Mouse (Mus musculus) ovary, postnatal 14 days (tissue): ENCODE measurements at regions not wholly inside any gene's neighbourhood (a gene's known extent, or its start where the extent isn't known, plus 50 kb on each side); places are given as distances from the start of the nearest gene placed in this dataset.
"Not testable (repeated sequence)": the region's sequence is repeated elsewhere in the genome, so short reads cannot be mapped to it uniquely, and the experiment has no call there.

Experiments used
- DNase-seq: peaks from one replicate; pipeline ENCODE4 v3.0.0; 2022; ENCODE audit warnings: low spot score

DNA sequence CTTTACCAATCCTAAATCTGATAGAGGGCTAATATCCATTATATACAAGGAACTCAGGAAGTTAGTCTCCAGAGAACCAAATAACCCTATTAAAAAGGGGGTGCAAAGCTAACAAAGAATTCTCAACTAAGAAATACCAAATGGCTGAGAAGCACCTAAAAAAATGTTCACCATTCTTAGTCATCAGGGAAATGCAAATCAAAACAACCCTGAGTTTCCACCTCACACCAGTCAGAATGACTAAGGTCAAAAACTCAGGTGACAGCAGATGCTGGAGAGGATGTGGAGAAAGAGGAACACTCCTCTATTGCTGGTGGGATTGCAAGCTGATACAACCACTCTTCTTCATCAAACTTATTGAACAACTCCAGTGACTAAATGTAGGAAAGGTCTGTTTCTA lies 154.9 kb upstream of the Intu start:
- not testable (repeated sequence) for DNase-seq

DNA sequence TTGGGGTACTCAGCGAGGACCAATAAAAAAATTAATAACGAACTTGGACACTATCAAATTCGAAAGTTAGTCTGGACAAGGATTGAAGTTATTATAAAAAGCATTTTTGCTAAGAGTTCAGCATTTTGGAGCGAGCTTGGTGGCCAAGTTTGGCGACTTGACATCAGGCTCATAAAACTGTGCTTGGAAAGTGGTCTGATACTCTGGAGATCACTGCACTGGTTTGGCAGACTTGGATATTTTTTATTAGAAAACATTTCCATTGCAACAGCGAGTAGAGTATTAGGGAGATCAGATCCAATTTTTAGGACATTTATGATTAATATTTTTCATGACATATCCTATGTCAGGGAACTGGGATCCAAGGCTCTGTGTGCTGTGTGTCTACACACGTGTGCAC lies 153.7 kb upstream of the Intu start:
- DNase-seq: no peak

DNA sequence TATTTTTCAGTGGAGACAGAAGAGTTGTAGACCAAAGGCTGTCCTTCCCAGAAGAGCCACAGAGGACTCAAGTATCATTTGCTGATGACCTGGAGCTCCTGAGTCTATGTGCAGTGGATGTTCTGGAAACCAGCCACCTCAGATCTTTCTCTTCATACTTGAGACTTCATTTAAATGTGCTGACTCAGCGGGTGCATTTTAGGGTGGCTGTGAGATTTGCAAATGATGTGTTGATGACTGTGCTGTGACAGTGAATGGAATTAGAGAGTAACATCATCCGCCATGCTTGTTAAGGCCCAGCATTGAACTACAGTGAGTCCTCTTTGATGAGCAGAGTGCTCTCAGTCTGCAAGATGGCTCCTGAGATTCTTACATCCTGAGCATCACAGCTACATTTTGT lies 152.0 kb upstream of the Intu start:
- no peak for DNase-seq

DNA sequence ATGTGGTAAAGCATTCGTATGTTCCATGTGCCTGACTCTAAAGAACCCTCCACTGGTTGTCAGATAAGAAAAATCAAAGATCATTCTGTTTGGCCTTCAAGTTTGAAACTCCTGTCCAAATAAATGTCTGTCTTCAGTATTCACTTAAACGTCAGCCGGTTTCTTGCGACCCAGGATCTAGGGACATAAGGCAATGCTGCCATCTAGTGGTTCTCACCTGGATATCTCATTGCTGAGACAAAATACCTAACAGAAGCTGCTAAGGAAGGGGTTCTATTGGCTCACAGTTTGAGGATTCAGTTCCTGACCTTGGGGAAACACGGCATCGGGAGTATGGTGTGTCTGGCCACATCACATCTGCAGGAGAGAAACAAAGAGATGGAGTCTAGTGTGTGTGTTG lies 139.5 kb upstream of the Intu start:
- peak; percentile 51 for DNase-seq

DNA sequence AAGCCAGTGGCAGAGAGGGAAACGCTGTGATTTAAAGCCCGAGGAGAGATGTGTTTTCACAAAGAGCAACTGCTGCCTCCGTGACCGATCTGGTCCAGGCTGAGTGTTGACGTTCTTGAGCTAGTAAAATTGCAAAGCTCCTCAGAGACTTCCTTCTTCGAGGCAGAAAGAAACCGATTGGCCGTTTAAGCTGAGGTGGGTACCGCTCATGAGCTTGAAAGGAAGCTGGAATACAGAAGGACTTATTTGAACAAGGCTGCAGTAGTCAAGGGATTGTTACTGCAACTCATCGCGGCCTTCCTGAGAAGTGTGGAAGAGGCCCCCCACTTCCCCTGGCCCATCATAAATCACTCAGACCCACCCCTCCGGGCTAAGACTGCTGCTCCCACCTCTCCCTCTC lies 132.9 kb upstream of the Intu start:
- no peak for DNase-seq

DNA sequence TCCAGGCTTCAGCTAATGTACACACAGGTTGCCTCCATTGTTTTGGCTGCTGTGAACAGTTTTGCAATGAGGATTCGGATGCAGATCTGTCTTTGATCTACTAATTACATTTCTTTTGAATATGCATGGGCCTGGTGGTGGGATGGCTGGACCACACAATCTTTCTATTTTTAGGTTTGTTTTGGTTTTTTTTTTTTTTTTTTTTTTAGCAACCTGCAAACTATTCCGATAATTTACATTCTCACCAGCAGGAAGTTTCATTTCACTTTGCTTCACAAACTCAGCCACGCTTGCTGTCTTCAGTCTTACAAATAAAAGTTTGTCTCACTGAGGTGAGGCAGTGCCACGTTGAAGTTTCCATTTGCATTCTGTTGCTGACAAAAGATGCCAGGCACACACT lies 127.7 kb upstream of the Intu start:
- DNase-seq: no peak

DNA sequence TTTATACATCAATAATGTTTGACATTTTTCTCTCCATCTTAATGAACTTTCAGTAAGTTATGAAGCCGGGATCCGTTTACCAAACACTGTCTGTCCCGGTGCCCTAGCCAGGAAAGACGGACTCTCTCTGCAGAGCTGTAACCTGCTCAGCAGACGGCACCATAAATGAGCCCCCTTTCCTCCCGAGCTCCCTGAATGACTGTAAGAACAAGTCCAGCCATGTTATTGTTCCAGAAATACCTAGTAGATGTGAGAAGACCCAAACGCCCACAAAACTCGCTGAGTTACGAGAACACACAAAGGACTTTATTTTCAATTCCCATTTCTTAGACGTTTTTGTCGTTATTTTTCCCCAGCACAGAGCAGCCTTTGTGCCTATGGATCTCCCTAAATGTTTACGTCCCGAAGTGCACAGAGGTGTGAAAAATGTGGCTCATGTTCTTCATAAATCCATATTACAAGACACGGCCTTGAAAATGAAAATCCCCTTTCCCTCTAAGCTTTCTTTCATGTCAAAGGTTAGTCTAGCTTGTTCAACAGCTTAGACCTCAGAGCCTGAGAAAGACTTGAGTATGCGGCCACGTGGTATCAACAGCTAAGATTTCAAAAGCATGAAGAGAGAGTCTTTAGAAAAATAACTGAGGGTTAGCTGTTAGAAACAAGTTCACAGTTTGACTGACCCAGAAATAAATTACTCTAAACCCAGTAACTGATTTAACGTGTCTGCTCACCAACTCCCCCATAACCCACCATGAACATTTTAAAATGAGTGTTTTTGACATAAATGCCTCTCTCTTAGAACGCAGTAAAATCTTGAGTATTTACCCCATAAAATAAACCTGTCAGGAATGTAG lies 125.8 kb upstream of the Intu start:
- no peak for DNase-seq

DNA sequence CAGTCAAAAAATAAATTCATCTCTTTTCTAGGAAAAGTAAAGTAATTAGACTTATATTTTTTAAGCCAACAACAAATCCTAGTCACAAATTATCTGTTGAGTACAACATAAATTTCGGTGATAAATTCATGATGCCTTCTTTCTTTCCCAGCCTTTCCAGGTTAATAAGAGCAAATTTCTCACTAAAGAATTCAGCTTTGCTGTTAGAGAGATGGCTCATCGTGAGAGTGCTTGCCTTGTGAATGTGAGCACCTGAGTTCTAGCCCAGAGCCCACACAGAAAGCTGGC lies 125.2 kb upstream of the Intu start:
- no peak for DNase-seq

DNA sequence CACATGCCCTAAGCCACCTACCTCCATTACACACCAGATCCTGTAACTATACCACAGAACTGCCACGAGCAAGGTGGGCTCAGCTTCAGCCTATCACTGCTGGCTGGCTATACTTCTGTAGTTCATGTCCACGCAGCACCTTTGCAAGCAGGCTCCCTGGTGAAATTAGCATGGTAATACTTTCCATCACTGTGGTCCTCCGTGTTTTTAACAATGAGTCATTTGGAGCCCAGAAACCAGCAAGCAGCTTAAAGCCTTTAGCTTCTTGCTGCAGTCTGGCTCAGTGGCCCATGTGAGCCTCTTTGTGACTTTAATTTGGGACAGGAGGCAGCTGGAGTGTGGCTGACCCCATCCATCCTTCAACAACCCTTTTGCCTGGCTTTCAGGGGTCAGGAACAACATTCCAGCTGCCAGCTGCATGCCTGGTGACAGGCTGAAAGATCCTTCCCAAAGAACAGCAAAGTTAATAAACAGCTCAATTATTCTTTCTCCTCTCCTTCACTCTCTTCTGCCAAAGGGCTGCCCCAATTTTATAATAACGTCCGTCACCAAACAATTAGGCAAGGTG lies 122.1 kb upstream of the Intu start:
- DNase-seq: no peak

DNA sequence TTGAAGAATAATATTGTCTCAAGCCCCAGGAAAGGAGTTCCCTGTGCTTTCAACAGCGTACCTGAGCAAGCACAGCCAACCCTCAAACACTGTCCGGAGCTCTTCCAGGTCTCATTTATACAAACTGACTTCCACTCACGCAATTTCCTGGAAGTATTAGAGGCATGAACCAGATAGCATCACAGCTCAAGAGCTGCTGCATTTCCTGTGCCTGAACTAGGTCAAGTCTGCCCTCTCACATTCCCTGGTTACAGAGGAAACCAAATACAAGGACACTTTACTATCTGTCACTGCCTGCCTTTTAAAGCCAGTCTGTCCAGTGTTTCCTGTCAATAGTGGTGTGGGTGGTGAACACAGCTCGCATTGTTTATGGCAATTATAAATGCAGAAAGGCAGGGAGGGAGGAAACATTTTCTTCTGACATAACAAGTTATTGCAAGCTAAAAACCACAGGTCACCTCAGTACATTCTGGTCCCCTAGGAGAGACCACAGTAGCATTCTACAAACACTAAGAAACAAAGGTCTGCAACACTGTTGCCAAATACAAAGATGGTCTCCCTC lies 120.3 kb upstream of the Intu start:
- no peak for DNase-seq

DNA sequence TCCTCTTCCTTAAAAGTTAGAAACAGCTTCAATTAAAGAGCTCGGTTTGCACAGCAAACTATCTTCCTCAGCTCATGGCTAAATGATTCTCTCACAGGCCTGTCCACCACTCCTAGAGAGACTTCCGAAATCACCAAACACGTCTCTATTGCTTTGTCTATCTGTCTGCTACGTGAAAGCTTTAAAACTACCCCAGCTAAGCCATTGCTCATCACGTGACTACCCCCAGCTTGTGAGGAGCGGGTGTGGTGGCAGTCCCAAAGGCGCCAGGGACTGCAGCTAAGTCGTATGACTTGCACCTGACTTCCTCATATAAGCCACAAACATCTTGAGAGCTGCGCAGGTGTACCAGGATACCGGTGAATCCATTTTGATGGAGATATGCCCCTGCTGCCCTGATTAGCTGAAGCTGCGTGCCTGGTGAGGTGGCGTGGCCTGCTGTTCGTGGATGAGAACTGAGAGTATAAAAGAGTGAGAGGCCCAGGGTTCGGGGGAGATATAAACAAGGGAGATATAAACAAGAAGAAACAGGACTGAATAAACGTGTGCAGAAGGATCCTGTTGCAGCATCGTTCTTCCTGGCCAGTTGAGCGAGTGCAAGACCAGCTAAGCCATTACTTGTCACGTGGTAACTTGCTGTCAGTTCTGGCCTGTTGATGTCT lies 105.8 kb upstream of the Intu start:
- DNase-seq: not testable (repeated sequence)

DNA sequence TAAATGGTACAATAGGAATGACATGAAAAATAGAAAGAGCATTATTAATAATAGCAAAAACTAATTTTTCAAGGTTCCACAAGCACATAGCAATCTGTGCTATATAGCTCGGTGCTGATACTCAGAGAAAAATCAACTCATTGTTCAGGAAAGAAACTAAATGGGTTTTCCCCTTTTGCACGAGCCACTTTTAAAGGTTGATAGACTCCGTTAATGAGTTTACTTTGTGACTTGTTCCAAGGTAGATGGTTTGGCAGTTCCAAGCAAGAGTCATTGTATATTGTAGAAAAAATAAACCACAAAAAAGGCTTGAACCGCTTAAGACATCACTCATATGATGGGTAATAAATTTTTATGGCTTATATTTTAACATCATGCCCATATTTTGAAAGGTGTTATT lies 105.0 kb upstream of the Intu start:
- no peak for DNase-seq

DNA sequence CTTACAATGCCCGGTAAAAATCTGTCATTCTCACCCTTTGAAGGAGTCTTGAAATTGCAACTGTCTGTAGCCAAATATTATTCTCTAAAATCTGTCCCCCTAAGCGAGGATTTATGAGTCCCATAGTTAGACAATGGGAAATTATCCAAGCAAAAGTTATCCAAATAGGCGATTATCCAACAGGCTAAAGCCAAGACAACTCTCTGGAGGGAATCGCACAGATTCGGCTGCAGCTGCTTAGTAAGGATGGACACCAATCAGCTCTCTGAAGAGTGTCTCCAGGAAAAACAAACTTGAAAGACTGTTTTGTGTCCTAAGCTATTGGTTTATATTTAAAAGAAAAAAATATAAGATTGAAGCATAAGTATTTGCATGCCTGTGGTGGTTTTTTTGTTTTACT lies 103.1 kb upstream of the Intu start:
- DNase-seq: no peak

DNA sequence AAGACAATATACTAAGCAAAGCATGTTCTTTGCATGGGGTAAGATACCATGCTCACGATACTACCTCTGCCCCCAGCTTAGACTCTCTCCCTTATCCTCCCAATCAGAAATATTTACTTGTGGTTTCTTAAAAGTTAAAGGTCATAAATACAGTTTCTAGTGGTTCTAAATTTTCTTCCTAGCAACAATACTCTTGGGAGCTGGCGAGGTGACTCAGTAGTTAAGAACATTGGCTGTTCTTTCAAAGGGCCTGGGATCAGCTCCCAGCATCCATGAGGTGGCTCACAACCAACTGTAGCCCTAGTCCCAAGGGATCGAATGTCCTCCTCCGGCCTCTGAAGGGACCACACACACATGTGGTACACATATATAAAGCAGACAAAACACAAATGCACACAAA lies 92.8 kb upstream of the Intu start:
- DNase-seq: no peak

DNA sequence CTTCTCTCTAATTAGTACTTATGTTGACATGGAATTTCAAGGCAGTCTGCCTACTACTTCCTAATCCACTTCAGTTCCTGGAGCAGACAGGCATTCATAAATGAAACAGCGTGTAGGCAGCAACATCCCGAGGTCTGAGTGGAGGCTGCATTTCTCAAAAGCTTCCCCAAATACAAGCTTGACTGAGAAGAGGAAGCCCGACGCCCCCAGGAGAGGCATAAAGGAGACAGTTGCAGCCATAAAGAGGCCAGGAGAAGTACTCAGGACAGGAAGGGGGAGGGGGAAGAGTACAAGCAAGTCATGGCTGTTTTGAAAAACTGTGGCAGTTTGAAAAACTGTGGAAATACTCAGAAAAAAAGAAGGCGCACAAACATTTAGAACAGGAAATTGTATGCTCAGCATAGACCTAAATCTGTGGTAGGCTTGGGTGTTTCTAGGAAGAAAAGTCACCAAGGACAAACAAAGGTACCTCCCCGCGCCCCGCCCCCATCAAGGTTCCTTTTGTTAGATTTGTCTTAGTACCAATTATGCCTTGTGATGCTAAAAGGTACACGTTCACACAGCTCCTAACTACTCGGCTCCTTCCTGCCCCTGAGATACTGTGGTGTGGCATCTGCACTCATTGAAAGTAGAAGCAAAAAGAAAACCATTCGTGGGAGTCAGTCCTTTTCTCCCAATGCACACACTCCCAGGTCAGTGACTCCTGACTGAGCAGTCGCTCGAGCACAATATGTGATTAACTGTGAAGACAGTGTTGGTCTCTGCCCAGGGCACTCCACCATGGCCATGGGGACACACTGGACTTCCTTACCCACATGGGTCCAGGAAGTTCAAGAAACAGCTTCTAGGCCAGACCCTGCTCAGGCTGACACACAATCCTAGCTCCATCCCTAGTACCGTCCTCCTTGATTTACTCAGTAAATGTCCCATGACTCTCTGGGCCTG lies 89.7 kb upstream of the Intu start:
- no peak for DNase-seq

DNA sequence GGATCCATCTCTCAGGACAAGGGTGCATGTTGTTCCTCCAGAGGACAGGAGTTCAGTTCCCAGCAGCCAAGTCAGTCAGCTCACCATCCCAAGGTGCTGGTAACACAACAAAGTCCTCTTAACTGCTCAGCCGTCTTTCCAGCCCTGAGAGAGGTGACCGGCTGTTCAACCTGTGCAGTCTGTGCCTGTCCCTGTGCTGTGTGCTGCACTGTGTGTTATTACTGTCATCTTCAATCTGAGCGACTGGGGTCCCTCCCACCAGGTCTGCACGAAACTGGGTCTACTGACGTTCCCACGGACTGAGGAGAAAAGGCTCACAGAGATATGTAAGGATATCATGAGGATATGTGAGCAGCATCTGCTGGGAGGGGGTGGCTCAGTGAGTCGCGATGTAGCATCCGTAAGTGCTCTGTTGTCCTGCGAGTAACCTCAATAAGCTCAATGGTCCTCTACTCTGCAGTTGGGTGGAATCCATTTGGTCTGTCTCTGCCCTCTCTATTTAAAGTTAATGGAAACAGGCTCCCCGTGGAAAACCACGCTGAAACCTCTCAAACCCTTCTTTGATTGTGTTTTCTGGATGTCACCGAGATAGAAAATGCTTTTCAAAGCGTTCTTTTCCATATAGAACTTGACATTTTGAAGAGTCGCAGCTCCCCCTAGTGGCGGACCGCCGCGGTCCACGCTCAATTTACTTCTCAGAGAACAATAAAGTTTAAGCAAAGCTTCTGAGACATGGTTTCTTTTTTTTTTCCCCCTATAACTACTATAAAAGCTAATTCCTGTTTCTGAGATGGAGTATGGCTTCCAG lies 87.1 kb upstream of the Intu start:
- DNase-seq: peak; percentile 40

DNA sequence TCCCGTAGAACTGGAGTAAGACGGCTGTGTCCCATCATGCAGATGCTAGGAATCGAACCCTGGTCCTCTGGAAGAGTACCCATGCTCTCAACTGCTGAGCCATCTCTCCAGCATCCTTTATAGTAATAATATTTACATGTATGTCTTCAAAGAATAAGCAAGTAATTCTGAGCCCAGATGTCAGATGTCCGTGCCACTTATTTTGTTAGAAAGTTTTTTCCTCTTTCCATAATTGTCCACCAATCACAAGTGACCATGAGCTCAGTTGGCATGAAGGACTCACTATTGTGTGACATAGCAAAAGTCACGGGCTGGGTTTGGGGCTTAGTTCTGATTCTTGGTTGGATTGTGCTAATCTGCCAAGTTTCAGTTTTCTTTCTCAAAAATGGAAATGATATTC lies 78.1 kb upstream of the Intu start:
- no peak for DNase-seq

DNA sequence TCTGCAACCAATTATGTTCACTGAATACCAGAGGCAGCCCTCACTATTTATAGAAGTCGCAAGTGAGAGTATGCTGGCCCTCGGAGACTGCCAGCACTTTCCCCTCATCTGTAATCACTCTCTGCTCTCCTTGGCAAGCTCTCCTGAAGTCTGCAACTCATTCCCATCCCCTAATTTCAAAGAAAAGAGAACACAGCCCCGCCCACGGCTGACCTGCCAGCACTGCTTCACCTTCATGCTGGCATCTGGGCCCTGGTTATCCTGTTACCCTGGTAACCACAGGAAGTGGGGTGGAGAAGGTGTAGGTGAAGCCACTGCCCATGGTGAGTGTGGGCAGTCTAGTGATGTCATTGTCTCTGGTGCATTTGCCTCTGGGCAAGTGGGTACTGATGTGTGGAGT lies 77.5 kb upstream of the Intu start:
- no peak for DNase-seq

DNA sequence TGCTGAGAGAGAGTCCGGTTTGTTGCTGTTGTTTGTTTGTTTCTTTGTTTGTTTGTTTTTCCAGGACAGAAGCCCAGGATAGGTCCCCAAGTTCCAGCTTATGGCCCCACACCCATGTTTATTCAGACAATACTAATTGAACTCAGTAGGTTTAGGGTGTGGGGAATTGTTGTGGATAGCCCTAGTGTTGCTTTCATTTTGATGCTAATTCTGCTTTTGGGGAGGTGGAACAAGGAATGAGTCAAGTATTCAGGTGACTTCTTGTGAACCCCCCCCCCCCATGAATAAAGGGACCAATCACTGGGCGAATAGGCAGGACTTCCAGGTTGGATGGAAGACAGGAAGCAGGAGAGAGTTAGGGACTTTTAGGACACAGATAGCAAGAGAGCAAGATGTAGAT lies 75.0 kb upstream of the Intu start:
- no peak for DNase-seq

DNA sequence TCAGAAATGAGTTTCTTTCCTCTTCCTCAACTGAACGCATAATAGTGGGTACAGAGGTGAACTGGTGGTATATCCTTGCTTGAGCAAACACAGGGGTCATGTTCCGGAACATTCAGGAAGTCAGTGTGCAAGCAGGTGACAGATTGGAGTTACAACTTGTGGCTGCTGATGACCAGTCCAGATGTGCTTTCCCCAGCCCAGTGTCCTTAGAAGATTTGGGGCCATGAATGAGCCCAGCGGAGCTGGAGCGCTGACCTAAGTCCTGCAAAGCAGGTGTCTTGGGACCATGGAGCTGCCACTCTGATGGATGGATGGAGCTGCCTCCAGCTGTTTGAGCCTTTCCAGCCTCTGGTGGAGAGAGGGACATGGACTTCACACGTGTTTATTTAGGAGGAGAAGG lies 72.6 kb upstream of the Intu start:
- DNase-seq: no peak

DNA sequence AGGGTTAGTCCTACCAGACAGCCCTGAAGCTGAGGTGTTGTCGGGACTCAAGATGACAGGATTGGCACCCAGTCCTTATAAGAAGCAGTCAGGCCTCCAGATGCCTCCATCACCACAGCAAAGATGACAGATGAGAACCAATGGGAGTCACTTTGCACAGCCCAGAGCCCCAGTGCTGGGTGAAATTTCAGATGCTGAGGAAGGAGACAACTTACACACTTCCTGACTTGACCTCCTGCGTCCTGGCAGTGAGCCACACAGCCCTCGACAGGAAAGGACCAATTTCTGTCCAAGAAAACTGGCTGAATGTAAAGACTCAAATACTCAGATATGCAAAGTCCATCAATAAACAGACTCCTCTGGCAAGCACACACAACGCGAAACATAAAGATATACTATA lies 67.6 kb upstream of the Intu start:
- no peak for DNase-seq
